In genomic region chr7:30908277-30908991, GRCm38 (mm10) we compare ENCODE assay signal across 8 mouse cellular contexts. TPM values are rescaled to one million over a fixed set of nuclear protein-coding genes. Genes with fewer than 3 reads are reported as not detected.
DNase-seq lines count a peak whose midpoint lies in the region; ATAC-seq and TF ChIP-seq lines count a peak whose summit lies in the region.

No protein-coding gene starts in this region.

- WGBS in embryonic facial prominence, embryonic 13.5 days, result 2% methylated on average over 26 of the region's 26 CpGs
- 4% methylated on average over 26 of the region's 26 CpGs for WGBS in cerebellum, adult 2 months

- H3K4me2 ChIP-seq in embryonic facial prominence, embryonic 13.5 days, result peak overlapping the region; percentile 66

- no peak for TF ChIP-seq CTCF in cerebellum, adult 2 months (IDR thresholded peaks at IDR 0.05; ENCODE audit: borderline replicate concordance, insufficient read depth, low read depth, low read length)

- H3K27me3 ChIP-seq in embryonic facial prominence, embryonic 13.5 days, result no peaks in the 10 kb centered on the region; the same call in 1 of the 2 replicates
- H3K27me3 ChIP-seq in cerebellum, adult 2 months (ENCODE audit: control insufficient read depth, insufficient read depth, low read length), result no peaks in the 10 kb centered on the region

- TF ChIP-seq POLR2A in cerebellum, adult 2 months (IDR thresholded peaks at IDR 0.05; ENCODE audit: borderline replicate concordance, insufficient read depth, low read length), result no peak

- no peaks in the 10 kb centered on the region for H3K36me3 ChIP-seq in embryonic facial prominence, embryonic 13.5 days

- peak; percentile 45 for DNase-seq in adrenal gland, postnatal 14 days
- no peak for DNase-seq in adrenal gland, adult 2 months
- peak; percentile 7 to 42 for DNase-seq in kidney, postnatal 36 days
- DNase-seq in thymus, postnatal 36 days, result no peak
- DNase-seq in cerebellum, adult 2 months, result no peak
- no peak for DNase-seq in left cerebral cortex, adult 9 months (ENCODE audit: low spot score in 2 of 2)

- H3K4me3 ChIP-seq in embryonic facial prominence, embryonic 13.5 days, result peak overlapping the region; percentile 34
- H3K4me3 ChIP-seq in cerebellum, adult 2 months (replicated peaks; ENCODE audit: insufficient read depth, low read depth, low read length), result no peak overlapping the region

- H3K9me3 ChIP-seq in embryonic facial prominence, embryonic 13.5 days, result no peaks in the 10 kb centered on the region

- no peak overlapping the region for H3K27ac ChIP-seq in embryonic facial prominence, embryonic 13.5 days
- no peak overlapping the region for H3K27ac ChIP-seq in cerebellum, adult 2 months (ENCODE audit: insufficient read depth, low read length)

- H3K4me1 ChIP-seq in embryonic facial prominence, embryonic 13.5 days, result peaks cover 12% of the 10 kb centered on the region
- no peaks in the 10 kb centered on the region for H3K4me1 ChIP-seq in cerebellum, adult 2 months (ENCODE audit: control insufficient read depth, insufficient read depth, low read length)

- peak overlapping the region; percentile 49; the same call in 1 of the 2 replicates for H3K9ac ChIP-seq in embryonic facial prominence, embryonic 13.5 days

- no peak for ATAC-seq in embryonic facial prominence, embryonic 13.5 days (ENCODE audit: insufficient number of reproducible peaks, insufficient read depth, low FRiP score, low TSS enrichment, low read depth)
- ATAC-seq in megakaryocyte progenitor cell, adult 5-6 weeks (replicated peaks; ENCODE audit: poor library complexity), result peak; percentile 64

RNA-seq across cellular contexts. Expression of gene Mag, which starts 6.2 kb away (rescaled TPM):
- 0.33 and 0.90 TPM in 2 replicates for total RNA-seq in adrenal gland, postnatal 14 days (2021)
- under 1 TPM; 0.48 to 0.63 TPM for total RNA-seq in adrenal gland, adult 2 months (2021)
- 0.80 and 0.99 TPM in 2 replicates for polyA plus RNA-seq in adrenal gland, adult 2 months (2012; rRNA removed)
- polyA plus RNA-seq in embryonic facial prominence, embryonic 13.5 days (2015; fragmentation: Nextera tagmentation; extraction: Ambion mirVana), result 0.34 and 0.49 TPM in 2 replicates
- 0.39 TPM in 1 of 2 replicates, not detected in the other for total RNA-seq in megakaryocyte progenitor cell, adult 5-6 weeks (2015)
- total RNA-seq in megakaryocyte progenitor cell, adult 5-6 weeks (2017), result 0.37 and 1.3 TPM in 2 replicates
- polyA plus RNA-seq in cerebellum, adult 2 months (2012; rRNA removed), result 683 and 783 TPM in 2 replicates

RNA-seq across cellular contexts. Expression of gene Hamp2, which starts 16.0 kb away (rescaled TPM):
- 6.5 TPM in 1 of 2 replicates, not detected in the other for total RNA-seq in adrenal gland, postnatal 14 days (2021)
- 10 to 100 TPM in 1 of 2 experiments, not detected in 1; 16.6 TPM for total RNA-seq in adrenal gland, adult 2 months (2021)
- 2.6 and 17.4 TPM in 2 replicates for polyA plus RNA-seq in adrenal gland, adult 2 months (2012; rRNA removed)
- polyA plus RNA-seq in embryonic facial prominence, embryonic 13.5 days (2015; fragmentation: Nextera tagmentation; extraction: Ambion mirVana), result 1.0 and 1.4 TPM in 2 replicates
- total RNA-seq in megakaryocyte progenitor cell, adult 5-6 weeks (2015), result not detected in 2 replicates
- not detected in 2 replicates for total RNA-seq in megakaryocyte progenitor cell, adult 5-6 weeks (2017)
- not detected in 2 replicates for polyA plus RNA-seq in cerebellum, adult 2 months (2012; rRNA removed)

RNA-seq across cellular contexts. Expression of gene Cd22, which starts 28.3 kb away (rescaled TPM):
- total RNA-seq in adrenal gland, postnatal 14 days (2021), result 3.2 and 14.1 TPM in 2 replicates
- under 1 TPM; 0.40 to 0.97 TPM for total RNA-seq in adrenal gland, adult 2 months (2021)
- polyA plus RNA-seq in adrenal gland, adult 2 months (2012; rRNA removed), result 0.45 and 0.57 TPM in 2 replicates
- polyA plus RNA-seq in embryonic facial prominence, embryonic 13.5 days (2015; fragmentation: Nextera tagmentation; extraction: Ambion mirVana), result 0.18 TPM in 1 of 2 replicates, not detected in the other
- 0.29 and 1.3 TPM in 2 replicates for total RNA-seq in megakaryocyte progenitor cell, adult 5-6 weeks (2015)
- 0.07 and 0.29 TPM in 2 replicates for total RNA-seq in megakaryocyte progenitor cell, adult 5-6 weeks (2017)
- polyA plus RNA-seq in cerebellum, adult 2 months (2012; rRNA removed), result 0.11 and 0.19 TPM in 2 replicates

RNA-seq across cellular contexts. Expression of gene Hamp, which starts 35.4 kb away (rescaled TPM):
- total RNA-seq in adrenal gland, postnatal 14 days (2021), result 4.3 TPM in 1 of 2 replicates, not detected in the other
- total RNA-seq in adrenal gland, adult 2 months (2021), result 10 to 100 TPM in 1 of 2 experiments, not detected in 1; 49.9 TPM
- polyA plus RNA-seq in adrenal gland, adult 2 months (2012; rRNA removed), result 63.2 and 115 TPM in 2 replicates
- not detected in 2 replicates for polyA plus RNA-seq in embryonic facial prominence, embryonic 13.5 days (2015; fragmentation: Nextera tagmentation; extraction: Ambion mirVana)
- not detected in 2 replicates for total RNA-seq in megakaryocyte progenitor cell, adult 5-6 weeks (2015)
- not detected in 2 replicates for total RNA-seq in megakaryocyte progenitor cell, adult 5-6 weeks (2017)
- polyA plus RNA-seq in cerebellum, adult 2 months (2012; rRNA removed), result not detected in 2 replicates

RNA-seq across cellular contexts. Expression of gene Ffar1, which starts 47.1 kb away (rescaled TPM):
- total RNA-seq in adrenal gland, postnatal 14 days (2021), result 0.41 TPM in 1 of 2 replicates, not detected in the other
- not detected for total RNA-seq in adrenal gland, adult 2 months (2021)
- polyA plus RNA-seq in adrenal gland, adult 2 months (2012; rRNA removed), result not detected in 2 replicates
- polyA plus RNA-seq in embryonic facial prominence, embryonic 13.5 days (2015; fragmentation: Nextera tagmentation; extraction: Ambion mirVana), result not detected in 2 replicates
- total RNA-seq in megakaryocyte progenitor cell, adult 5-6 weeks (2015), result not detected in 2 replicates
- total RNA-seq in megakaryocyte progenitor cell, adult 5-6 weeks (2017), result not detected in 2 replicates
- not detected in 2 replicates for polyA plus RNA-seq in cerebellum, adult 2 months (2012; rRNA removed)

Comparison
In these comparisons a context has a peak if more than half of its experiments do, and no peak if none do; other contexts are left out.
1. DNase-seq: peak in adrenal gland, postnatal 14 days (single experiment) and kidney, postnatal 36 days (2 of 2); none in adrenal gland, adult 2 months (single experiment), thymus, postnatal 36 days (0 of 2), cerebellum, adult 2 months (0 of 2) and left cerebral cortex, adult 9 months (0 of 2).